Mouse (Mus musculus): ENCODE measurements around the gene Vars. TPM values are rescaled to one million over a fixed set of nuclear protein-coding genes. Genes with fewer than 3 reads are reported as not detected.

Vars gene
- 58.0 and 65.7 TPM in 2 replicates for polyA plus RNA-seq (2012; rRNA removed)

GRCm38 (mm10) chr17:35000717-35001451 lies at the start of gene Vars:
TSS of gene Vars (plus strand) at chr17:35000987.

GRCm38 (mm10) chr17:34959130-34959778 lies 41.5 kb upstream of the Vars start, which contains the start of gene Hspa1b:
TSS of gene Hspa1b (minus strand) at chr17:34959238.

GRCm38 (mm10) chr17:34969822-34970221 lies 31.0 kb upstream of the Vars start, which contains the start of gene Gm20481:
TSS of gene Gm20481 (plus strand) at chr17:34969912.

GRCm38 (mm10) chr17:34972069-34972749 lies 28.6 kb upstream of the Vars start, which contains the start of the genes Hspa1a and Hspa1l:
TSS of gene Hspa1a (minus strand) at chr17:34972156.
TSS of gene Hspa1l (plus strand) at chr17:34972703.

GRCm38 (mm10) chr17:34981690-34982180 lies 19.1 kb upstream of the Vars start, which contains the start of gene Lsm2:
TSS of gene Lsm2 (plus strand) at chr17:34981862.

GRCm38 (mm10) chr17:35016376-35016775 lies 15.6 kb downstream of the Vars start, which contains the start of gene Vwa7:
TSS of gene Vwa7 (plus strand) at chr17:35016579.

GRCm38 (mm10) chr17:35027277-35028068 lies 26.7 kb downstream of the Vars start, which contains the start of gene Sapcd1:
TSS of gene Sapcd1 (minus strand) at chr17:35028016.

GRCm38 (mm10) chr17:35046681-35047455 lies 46.1 kb downstream of the Vars start, which contains the start of gene Msh5:
TSS of gene Msh5 (minus strand) at chr17:35046745.

GRCm38 (mm10) chr17:35049561-35050016 lies 48.8 kb downstream of the Vars start, which contains the start of gene Clic1:
TSS of gene Clic1 (plus strand) at chr17:35049966.

GRCm38 (mm10) chr17:35058911-35059892 lies 58.4 kb downstream of the Vars start, which contains the start of gene Ddah2:
TSS of gene Ddah2 (plus strand) at chr17:35059035.

GRCm38 (mm10) chr17:35064951-35065947 lies 64.5 kb downstream of the Vars start, which contains the start of gene Ly6g6c:
TSS of gene Ly6g6c (plus strand) at chr17:35065388.

Other genes with a start within 250 kb of the Vars start
- 0.03 TPM in 1 of 2 replicates, not detected in the other for gene Cyp21a1, start 196.4 kb upstream of the Vars start, polyA plus RNA-seq (2012; rRNA removed)
- gene Stk19, start 164.0 kb upstream of the Vars start, polyA plus RNA-seq (2012; rRNA removed), result 15.6 and 17.8 TPM in 2 replicates
- gene Dxo, start 164.0 kb upstream of the Vars start, polyA plus RNA-seq (2012; rRNA removed), result 22.0 and 28.0 TPM in 2 replicates
- 19.0 and 22.2 TPM in 2 replicates for gene Skiv2l, start 150.8 kb upstream of the Vars start, polyA plus RNA-seq (2012; rRNA removed)
- gene Nelfe, start 150.6 kb upstream of the Vars start, polyA plus RNA-seq (2012; rRNA removed), result 43.8 and 44.0 TPM in 2 replicates
- 157 and 169 TPM in 2 replicates for gene Cfb, start 138.5 kb upstream of the Vars start, polyA plus RNA-seq (2012; rRNA removed)
- 5.7 and 6.1 TPM in 2 replicates for gene Zbtb12, start 121.5 kb upstream of the Vars start, polyA plus RNA-seq (2012; rRNA removed)
- not detected in 2 replicates for gene Gm20547, start 118.9 kb upstream of the Vars start, polyA plus RNA-seq (2012; rRNA removed)
- 14.2 and 18.4 TPM in 2 replicates for gene C2, start 102.7 kb upstream of the Vars start, polyA plus RNA-seq (2012; rRNA removed)
- gene Ehmt2, start 102.5 kb upstream of the Vars start, polyA plus RNA-seq (2012; rRNA removed), result 27.3 and 28.0 TPM in 2 replicates
- 1.1 and 1.3 TPM in 2 replicates for gene Slc44a4, start 86.5 kb upstream of the Vars start, polyA plus RNA-seq (2012; rRNA removed)
- 8.4 and 10.5 TPM in 2 replicates for gene Neu1, start 69.7 kb upstream of the Vars start, polyA plus RNA-seq (2012; rRNA removed)
- gene Hspa1b, start 41.7 kb upstream of the Vars start, polyA plus RNA-seq (2012; rRNA removed), result 1.1 and 1.3 TPM in 2 replicates
- not detected in 2 replicates for gene Gm20481, start 31.1 kb upstream of the Vars start, polyA plus RNA-seq (2012; rRNA removed)
- 0.58 and 0.67 TPM in 2 replicates for gene Hspa1a, start 28.8 kb upstream of the Vars start, polyA plus RNA-seq (2012; rRNA removed)
- 0.02 TPM in 2 replicates for gene Hspa1l, start 28.3 kb upstream of the Vars start, polyA plus RNA-seq (2012; rRNA removed)
- 106 and 129 TPM in 2 replicates for gene Lsm2, start 19.1 kb upstream of the Vars start, polyA plus RNA-seq (2012; rRNA removed)
- gene Vwa7, start 15.6 kb downstream of the Vars start, polyA plus RNA-seq (2012; rRNA removed), result 0.12 and 0.20 TPM in 2 replicates
- gene Sapcd1, start 27.0 kb downstream of the Vars start, polyA plus RNA-seq (2012; rRNA removed), result 2.0 TPM in 2 replicates
- 3.3 and 4.1 TPM in 2 replicates for gene Msh5, start 45.8 kb downstream of the Vars start, polyA plus RNA-seq (2012; rRNA removed)
- 70.1 and 85.9 TPM in 2 replicates for gene Clic1, start 49.0 kb downstream of the Vars start, polyA plus RNA-seq (2012; rRNA removed)
- gene Ddah2, start 58.0 kb downstream of the Vars start, polyA plus RNA-seq (2012; rRNA removed), result 11.1 and 13.5 TPM in 2 replicates
- gene Ly6g6c, start 64.4 kb downstream of the Vars start, polyA plus RNA-seq (2012; rRNA removed), result 0.21 and 0.24 TPM in 2 replicates
- gene Mpig6b, start 65.2 kb downstream of the Vars start, polyA plus RNA-seq (2012; rRNA removed), result 1.8 and 2.7 TPM in 2 replicates
- 0.03 and 0.15 TPM in 2 replicates for gene Ly6g6e, start 75.9 kb downstream of the Vars start, polyA plus RNA-seq (2012; rRNA removed)
- gene Ly6g6d, start 77.1 kb downstream of the Vars start, polyA plus RNA-seq (2012; rRNA removed), result 0.66 and 0.76 TPM in 2 replicates
- gene Ly6g6f, start 84.6 kb downstream of the Vars start, polyA plus RNA-seq (2012; rRNA removed), result 4.6 TPM in 2 replicates
- gene Abhd16a, start 88.3 kb downstream of the Vars start, polyA plus RNA-seq (2012; rRNA removed), result 25.1 and 29.0 TPM in 2 replicates
- not detected in 2 replicates for gene Ly6g5c, start 107.3 kb downstream of the Vars start, polyA plus RNA-seq (2012; rRNA removed)
- gene Ly6g5b, start 114.4 kb downstream of the Vars start, polyA plus RNA-seq (2012; rRNA removed), result 0.42 and 0.67 TPM in 2 replicates
- gene Gpank1, start 120.5 kb downstream of the Vars start, polyA plus RNA-seq (2012; rRNA removed), result 9.1 and 10.2 TPM in 2 replicates
- 76.9 and 86.4 TPM in 2 replicates for gene Csnk2b, start 121.1 kb downstream of the Vars start, polyA plus RNA-seq (2012; rRNA removed)
- 1.2 and 1.6 TPM in 2 replicates for gene D17H6S53E, start 125.4 kb downstream of the Vars start, polyA plus RNA-seq (2012; rRNA removed)
- gene Apom, start 131.1 kb downstream of the Vars start, polyA plus RNA-seq (2012; rRNA removed), result 296 and 349 TPM in 2 replicates
- gene Bag6, start 134.2 kb downstream of the Vars start, polyA plus RNA-seq (2012; rRNA removed), result 40.6 and 45.5 TPM in 2 replicates
- gene Prrc2a, start 163.9 kb downstream of the Vars start, polyA plus RNA-seq (2012; rRNA removed), result 48.0 and 59.1 TPM in 2 replicates
- 9.0 and 9.2 TPM in 2 replicates for gene Aif1, start 175.1 kb downstream of the Vars start, polyA plus RNA-seq (2012; rRNA removed)
- gene Lst1, start 187.5 kb downstream of the Vars start, polyA plus RNA-seq (2012; rRNA removed), result 21.0 and 28.7 TPM in 2 replicates
- 0.53 and 0.76 TPM in 2 replicates for gene Ltb, start 193.5 kb downstream of the Vars start, polyA plus RNA-seq (2012; rRNA removed)
- gene Tnf, start 201.0 kb downstream of the Vars start, polyA plus RNA-seq (2012; rRNA removed), result 0.33 and 0.48 TPM in 2 replicates
- 0.03 and 0.09 TPM in 2 replicates for gene Lta, start 204.4 kb downstream of the Vars start, polyA plus RNA-seq (2012; rRNA removed)
- gene Gm16181, start 219.8 kb downstream of the Vars start, polyA plus RNA-seq (2012; rRNA removed), result 0.10 TPM in 1 of 2 replicates, not detected in the other
- 1.6 and 1.7 TPM in 2 replicates for gene Atp6v1g2, start 232.7 kb downstream of the Vars start, polyA plus RNA-seq (2012; rRNA removed)
- 3.6 and 4.1 TPM in 2 replicates for gene Nfkbil1, start 234.8 kb downstream of the Vars start, polyA plus RNA-seq (2012; rRNA removed)
- gene Ddx39b, start 240.8 kb downstream of the Vars start, polyA plus RNA-seq (2012; rRNA removed), result 174 and 208 TPM in 2 replicates